Comparison of ENCODE assay signal across 22 mouse cellular contexts in the genomic region with DNA sequence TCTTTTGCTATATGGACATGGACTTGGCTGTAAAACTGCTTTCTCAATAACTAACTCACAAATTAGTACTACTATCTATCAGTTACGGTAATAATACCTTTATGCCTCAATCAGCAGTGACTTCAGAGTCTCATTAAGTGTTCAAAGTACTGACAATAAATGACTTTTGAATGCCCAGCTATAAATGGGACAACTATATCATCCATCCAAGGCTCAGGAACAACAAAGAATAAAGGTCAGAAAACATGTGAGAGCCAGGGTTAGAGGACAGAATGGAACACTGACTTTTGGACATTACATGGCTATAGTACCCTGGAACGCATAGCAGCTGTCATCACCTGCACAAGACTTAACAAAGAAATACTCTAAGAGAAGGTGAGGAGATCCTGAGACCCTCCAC.
DNase-seq lines count a peak whose midpoint lies in the region; ATAC-seq and TF ChIP-seq lines count a peak whose summit lies in the region.
"Had no signal": no experiment of that assay in that cellular context is flagged by ENCODE, and none has a peak within 500 bp of the region (broad histone marks: within the 10 kb centered on the region; RNA-seq: fewer than 3 reads in every experiment).

No protein-coding gene starts in this region.

- H3K79me2 ChIP-seq in liver, adult 2 months (ENCODE audit: control insufficient read depth, insufficient read depth, low read length): no peaks in the 10 kb centered on the region

- DNase-seq in liver, adult 2 months (ENCODE audit: extremely low read depth, low read depth, low spot score): peak; percentile 39
- no peak for DNase-seq in left cerebral cortex, adult 2 months (ENCODE audit: extremely low spot score in 1 of 2, low spot score in 2 of 2)
- DNase-seq: adrenal gland, adult 2 months; adrenal gland, postnatal 10 days; adrenal gland, postnatal 25 days; cerebellum, adult 11 months; cerebellum, adult 18-20 months; cerebellum, adult 8-10 months; cerebellum, adult 9-11 months; cerebellum, postnatal 14 days; cerebellum, postnatal 36 days; embryo, embryonic 11 days had no signal

- H3K9me3 ChIP-seq in liver, embryonic 12.5 days (replicated peaks): no peaks in the 10 kb centered on the region
- no peaks in the 10 kb centered on the region for H3K9me3 ChIP-seq in intestine, postnatal 0 days (ENCODE audit: control insufficient read depth)
- H3K9me3 ChIP-seq: embryonic facial prominence, embryonic 13.5 days; embryonic facial prominence, embryonic 15.5 days; forebrain, embryonic 10.5 days; forebrain, embryonic 12.5 days had no signal

- H3K4me2 ChIP-seq in liver, embryonic 12.5 days: no peak overlapping the region
- H3K4me2 ChIP-seq in intestine, postnatal 0 days (replicated peaks; ENCODE audit: low read depth): no peak overlapping the region
- H3K4me2 ChIP-seq: embryonic facial prominence, embryonic 13.5 days; embryonic facial prominence, embryonic 15.5 days; forebrain, embryonic 12.5 days had no signal

- ATAC-seq in liver, embryonic 12.5 days: no peak
- ATAC-seq in intestine, postnatal 0 days: peak; percentile 77
- ATAC-seq: forebrain, embryonic 14.5 days; forebrain, embryonic 16.5 days had no signal

- no peak overlapping the region for H3K4me3 ChIP-seq in liver, adult 2 months (ENCODE audit: insufficient read depth, low read depth, low read length)
- H3K4me3 ChIP-seq in liver, embryonic 12.5 days: no peak overlapping the region
- no peak overlapping the region for H3K4me3 ChIP-seq in intestine, postnatal 0 days (ENCODE audit: low read depth, low read length)
- H3K4me3 ChIP-seq in small intestine, adult 2 months (ENCODE audit: low read depth, low read length): no peak overlapping the region
- H3K4me3 ChIP-seq in left cerebral cortex, adult 2 months: no peak overlapping the region
- H3K4me3 ChIP-seq: embryonic facial prominence, embryonic 13.5 days; embryonic facial prominence, embryonic 15.5 days; erythroblast, embryonic 14.5 days; forebrain, embryonic 10.5 days; forebrain, embryonic 12.5 days had no signal

- peaks cover 4% of the 10 kb centered on the region for H3K4me1 ChIP-seq in liver, adult 2 months (ENCODE audit: control insufficient read depth, insufficient read depth, low read length)
- peaks cover 9% of the 10 kb centered on the region for H3K4me1 ChIP-seq in liver, embryonic 12.5 days
- H3K4me1 ChIP-seq in intestine, postnatal 0 days (replicated peaks; ENCODE audit: control insufficient read depth, insufficient read depth, low read length): no peaks in the 10 kb centered on the region
- H3K4me1 ChIP-seq in small intestine, adult 2 months (ENCODE audit: control insufficient read depth, insufficient read depth, insufficient read length, low read length): peaks cover 2% of the 10 kb centered on the region; the same call in 1 of the 2 replicates
- H3K4me1 ChIP-seq: embryonic facial prominence, embryonic 13.5 days; embryonic facial prominence, embryonic 15.5 days; forebrain, embryonic 10.5 days; forebrain, embryonic 12.5 days had no signal

- no peaks in the 10 kb centered on the region for H3K27me3 ChIP-seq in liver, adult 2 months (ENCODE audit: control insufficient read depth, insufficient read depth, low read length)
- no peaks in the 10 kb centered on the region for H3K27me3 ChIP-seq in liver, embryonic 12.5 days (replicated peaks)
- H3K27me3 ChIP-seq in intestine, postnatal 0 days (replicated peaks; ENCODE audit: control insufficient read depth, insufficient read depth, low read length): no peaks in the 10 kb centered on the region
- no peaks in the 10 kb centered on the region for H3K27me3 ChIP-seq in small intestine, adult 2 months (ENCODE audit: control insufficient read depth, insufficient read depth, low read length)
- H3K27me3 ChIP-seq: embryonic facial prominence, embryonic 13.5 days; embryonic facial prominence, embryonic 15.5 days; forebrain, embryonic 12.5 days had no signal

- no peak for TF ChIP-seq CTCF in liver, adult 2 months (IDR thresholded peaks at IDR 0.05; ENCODE audit: low read depth, low read length)
- no peak for TF ChIP-seq CTCF in intestine, postnatal 0 days (IDR thresholded peaks at IDR 0.05; ENCODE audit: low read depth)
- TF ChIP-seq CTCF in small intestine, adult 2 months (IDR thresholded peaks at IDR 0.05; ENCODE audit: extremely low read depth, insufficient read length, insufficient replicate concordance, low read depth, low read length): no peak
- TF ChIP-seq CTCF in left cerebral cortex, adult 2 months (IDR thresholded peaks at IDR 0.05): no peak

- TF ChIP-seq POLR2A in liver, adult 2 months (IDR thresholded peaks at IDR 0.05; ENCODE audit: extremely low read depth, insufficient read depth, low read length): no peak
- no peak for TF ChIP-seq POLR2A in small intestine, adult 2 months (IDR thresholded peaks at IDR 0.05; ENCODE audit: low read depth, low read length)

- peaks cover 4% of the 10 kb centered on the region; the same call in 1 of the 2 replicates for H3K36me3 ChIP-seq in liver, adult 2 months (ENCODE audit: control insufficient read depth, insufficient read depth, low read length)
- H3K36me3 ChIP-seq in liver, embryonic 12.5 days: peaks cover 9% of the 10 kb centered on the region
- no peaks in the 10 kb centered on the region for H3K36me3 ChIP-seq in intestine, postnatal 0 days (ENCODE audit: control insufficient read depth, insufficient read depth)
- H3K36me3 ChIP-seq in small intestine, adult 2 months (ENCODE audit: control insufficient read depth, insufficient read depth, low read length): peaks cover 7% of the 10 kb centered on the region; the same call in 1 of the 2 replicates
- H3K36me3 ChIP-seq: embryonic facial prominence, embryonic 13.5 days; embryonic facial prominence, embryonic 15.5 days; forebrain, embryonic 10.5 days; forebrain, embryonic 12.5 days had no signal

- H3K27ac ChIP-seq in liver, adult 2 months (replicated peaks; ENCODE audit: insufficient read depth, low read depth, low read length): no peak overlapping the region
- H3K27ac ChIP-seq in liver, embryonic 12.5 days: no peak overlapping the region
- H3K27ac ChIP-seq in intestine, postnatal 0 days (ENCODE audit: low read depth, low read length): no peak overlapping the region
- H3K27ac ChIP-seq in small intestine, adult 2 months (ENCODE audit: insufficient read depth, low read depth, low read length): peak overlapping the region; percentile 60
- no peak overlapping the region for H3K27ac ChIP-seq in left cerebral cortex, adult 2 months
- H3K27ac ChIP-seq: embryonic facial prominence, embryonic 13.5 days; embryonic facial prominence, embryonic 15.5 days; forebrain, embryonic 10.5 days; forebrain, embryonic 12.5 days had no signal

- 91% methylated on average over 2 of the region's 2 CpGs for WGBS in liver, adult 2 months
- 89% methylated on average over 2 of the region's 2 CpGs for WGBS in liver, embryonic 12.5 days (ENCODE audit: insufficient replicate concordance)
- WGBS in intestine, postnatal 0 days: 55% methylated on average over 2 of the region's 2 CpGs
- WGBS in small intestine, adult 2 months: 45% methylated on average over 2 of the region's 2 CpGs

- H3K9ac ChIP-seq in liver, adult 2 months (ENCODE audit: low read depth, low read length): no peak overlapping the region
- H3K9ac ChIP-seq in liver, embryonic 12.5 days: no peak overlapping the region
- H3K9ac ChIP-seq in intestine, postnatal 0 days (ENCODE audit: low read depth, low read length): no peak overlapping the region
- H3K9ac ChIP-seq: embryonic facial prominence, embryonic 13.5 days; embryonic facial prominence, embryonic 15.5 days; forebrain, embryonic 12.5 days had no signal

- intact Hi-C loops in left cerebral cortex, adult 2 months (cut with DNase I): no loop called here
